Mouse (Mus musculus): Measurements from ENCODE around the gene Xrcc4.

GRCm38 (mm10) chr13:89741766-89742685 lies 347.4 kb downstream of the Xrcc4 start, which contains the start of gene Vcan:
- TF ChIP-seq CTCF (IDR thresholded peaks at IDR 0.05; ENCODE audit: low read depth, low read length) (no peak), GATA1 (IDR thresholded peaks at IDR 0.05; ENCODE audit: borderline replicate concordance, low read length) (no peak)

Data from G1E (cell line).